Mouse (Mus musculus) B cell, adult 2 months (primary cell): ENCODE data around the gene Calml3.
"Not testable (repeated sequence)": the region's sequence is repeated elsewhere in the genome, so short reads cannot be mapped to it uniquely, and the experiment has no call there.

Experiments
- DNase-seq, 2 experiments: peaks; one replicate each; pipeline ENCODE4 v3.0.0; 2022

The Calml3 gene

DNA sequence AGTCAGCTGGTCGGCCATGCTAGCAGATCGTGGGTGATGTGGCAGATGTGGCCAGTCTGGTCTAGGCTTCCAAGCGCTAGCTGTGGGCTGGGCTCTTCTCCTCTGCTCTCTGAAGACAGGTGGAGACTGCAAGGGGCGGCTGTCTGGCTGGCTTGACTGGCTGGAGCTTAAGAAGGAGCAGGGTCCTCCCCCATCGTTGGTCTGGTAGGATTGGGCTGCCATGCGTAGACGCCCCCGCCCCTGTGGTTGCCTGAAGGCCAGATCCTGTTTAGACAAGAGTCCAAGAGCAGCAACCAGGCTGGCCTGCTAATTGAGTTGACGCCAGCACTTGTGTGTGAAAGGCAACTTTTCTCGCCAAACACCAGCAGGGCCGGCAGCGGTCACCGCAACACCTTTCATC is at the start of gene Calml3:
TSS of gene Calml3 (minus strand) at position 131 of the 400 bp plus-strand sequence.
- DNase-seq = no peak

GRCm38 (mm10) chr13:3850330-3850729 is 46.2 kb upstream of the Calml3 start:
- DNase-seq = no peak

- not testable (repeated sequence) for DNase-seq
Measured at GRCm38 (mm10) chr13:3840662-3841061, 36.5 kb upstream of the Calml3 start.

DNA sequence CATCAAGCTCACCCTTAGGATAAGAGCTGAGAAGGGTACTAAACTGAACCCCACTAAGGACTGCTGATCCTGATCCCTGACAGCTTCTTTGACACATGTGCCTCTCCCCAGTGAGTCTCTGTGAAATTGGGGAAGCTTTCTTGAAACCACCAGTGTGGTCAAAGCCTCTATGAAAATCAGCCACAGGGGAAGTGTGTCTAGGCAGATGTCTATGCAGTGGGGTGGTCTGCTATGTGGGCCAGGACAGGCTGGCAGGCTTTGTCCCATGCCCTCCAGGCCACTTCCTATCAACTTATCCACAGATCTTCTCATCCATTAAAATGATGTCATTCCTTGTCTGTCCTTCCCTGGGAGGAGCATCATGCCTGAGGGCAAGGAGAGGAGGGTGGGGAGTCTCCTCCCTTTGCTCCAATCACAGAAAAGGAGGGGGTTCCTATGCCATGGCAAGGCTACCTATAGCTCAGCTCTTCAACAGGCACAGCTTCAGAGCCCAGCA is 33.2 kb upstream of the Calml3 start, which contains the start of gene Calm4:
TSS of gene Calm4 (plus strand) at position 446 of the 496 bp plus-strand sequence.
- DNase-seq = not testable (repeated sequence)

DNA sequence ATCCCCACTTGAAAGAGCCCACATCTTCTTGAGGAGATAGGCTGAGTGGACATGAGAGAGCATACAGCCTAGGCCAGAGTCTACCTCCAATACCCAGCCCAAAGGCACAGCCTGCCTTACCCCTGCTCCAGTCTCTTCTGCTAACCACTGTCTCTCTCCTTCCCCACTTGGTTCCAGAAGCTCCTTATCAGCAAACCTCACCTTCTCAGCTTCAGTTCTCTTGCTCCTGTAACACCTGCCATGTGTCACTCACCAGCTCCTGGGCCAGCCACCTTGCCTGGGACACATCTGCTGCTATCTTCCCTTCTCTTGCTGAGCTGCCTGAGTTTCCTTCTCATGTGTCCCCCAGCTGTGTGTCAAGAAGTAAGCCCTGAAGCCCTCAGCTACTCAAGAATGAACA is 29.5 kb upstream of the Calml3 start:
- not testable (repeated sequence) for DNase-seq

DNA sequence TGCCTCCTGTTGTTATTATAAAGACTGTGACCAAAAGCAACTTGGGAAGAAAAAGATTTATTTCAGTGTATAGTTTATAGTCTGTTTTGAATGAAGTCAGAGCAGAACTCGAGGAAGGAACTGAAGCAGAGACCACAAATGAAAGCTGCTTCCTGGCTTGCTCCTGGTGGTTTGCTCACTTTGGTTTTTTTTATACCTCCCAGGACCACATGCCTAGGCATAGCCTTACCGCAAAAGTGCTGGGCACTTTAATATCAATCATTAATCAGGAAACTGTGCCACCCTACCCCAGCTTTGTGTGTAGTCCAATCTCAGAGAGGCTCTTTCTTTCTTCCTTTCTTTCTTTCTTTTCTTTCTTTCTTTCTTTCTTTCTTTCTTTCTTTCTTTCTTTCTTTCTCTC is 28.3 kb upstream of the Calml3 start:
- no peak for DNase-seq

- DNase-seq = no peak
Measured at GRCm38 (mm10) chr13:3831994-3832393, 27.9 kb upstream of the Calml3 start.

DNA sequence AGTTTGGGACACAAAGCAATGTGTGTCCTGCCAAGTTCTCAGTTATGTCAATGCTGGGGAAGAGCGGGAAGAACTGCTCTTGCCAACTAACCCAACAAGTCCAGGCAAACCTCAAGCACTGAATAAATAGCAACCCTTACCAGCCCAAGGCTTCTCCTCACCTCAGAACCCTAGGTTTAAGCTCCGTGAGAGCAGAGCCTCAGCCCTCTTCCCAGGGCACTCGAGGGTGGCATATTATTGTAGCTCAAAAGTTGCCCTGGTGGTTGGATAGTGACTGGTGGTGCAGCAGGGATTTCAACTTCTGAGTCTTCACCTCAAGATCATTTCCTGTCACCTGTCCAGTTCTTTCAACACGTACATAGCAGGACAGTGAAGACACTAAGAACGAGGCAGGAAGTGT is 27.4 kb upstream of the Calml3 start:
- DNase-seq = no peak

DNA sequence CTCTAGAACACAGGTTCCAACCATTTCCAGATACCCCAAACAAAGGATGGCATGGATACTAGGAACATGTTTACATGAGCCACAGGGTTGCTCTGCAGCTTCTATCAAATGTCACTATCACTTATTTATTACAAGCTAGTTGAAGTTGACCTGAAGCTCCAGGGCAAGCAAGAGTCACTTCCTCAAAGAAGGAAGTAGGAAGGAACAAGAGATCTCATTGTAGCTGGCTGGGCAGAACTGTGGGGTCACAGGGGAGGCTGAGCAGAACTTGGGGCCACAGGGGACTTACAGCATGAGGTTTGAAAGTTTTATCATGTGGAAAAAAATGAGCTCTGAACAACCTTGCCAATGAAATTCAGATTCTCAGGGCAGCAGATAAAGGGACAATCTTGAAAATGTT is 21.6 kb upstream of the Calml3 start:
- no peak for DNase-seq

DNA sequence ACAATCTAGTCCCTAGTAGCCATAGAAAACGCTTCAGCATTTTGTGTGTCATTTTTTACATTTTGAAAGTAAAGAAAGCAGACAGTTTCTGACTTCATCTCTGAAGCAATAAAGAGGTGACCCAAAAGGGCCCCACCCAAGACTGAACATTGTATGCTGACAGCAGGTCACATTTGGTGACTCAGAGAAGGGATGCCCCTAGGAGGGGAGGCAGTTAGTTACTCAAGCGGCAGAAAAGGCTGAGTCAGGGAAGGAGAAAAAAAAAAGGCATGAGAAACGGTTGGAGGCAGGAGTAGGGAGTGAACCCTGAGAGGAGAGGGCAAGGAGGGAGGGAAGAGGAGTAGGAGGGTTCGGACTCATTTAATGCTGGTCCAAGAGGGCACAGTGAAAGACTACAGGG is 18.0 kb upstream of the Calml3 start:
- no peak for DNase-seq

DNA sequence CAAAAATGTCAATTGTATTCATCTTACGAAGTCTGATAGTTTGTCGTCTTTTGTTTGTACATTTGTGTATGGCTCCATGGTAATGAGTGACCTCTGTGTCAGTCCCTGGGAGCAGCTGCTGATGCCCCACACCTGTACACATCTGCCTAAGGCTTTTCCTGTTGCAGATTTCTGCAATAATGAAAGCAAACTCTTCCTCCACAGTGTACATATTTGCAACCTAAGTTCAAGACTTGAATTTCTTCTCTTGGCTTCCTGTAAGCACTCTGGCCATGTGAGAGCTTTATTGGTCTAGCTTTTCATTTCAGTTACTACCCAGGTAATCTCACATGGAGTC is 14.6 kb upstream of the Calml3 start:
- DNase-seq = no peak

DNA sequence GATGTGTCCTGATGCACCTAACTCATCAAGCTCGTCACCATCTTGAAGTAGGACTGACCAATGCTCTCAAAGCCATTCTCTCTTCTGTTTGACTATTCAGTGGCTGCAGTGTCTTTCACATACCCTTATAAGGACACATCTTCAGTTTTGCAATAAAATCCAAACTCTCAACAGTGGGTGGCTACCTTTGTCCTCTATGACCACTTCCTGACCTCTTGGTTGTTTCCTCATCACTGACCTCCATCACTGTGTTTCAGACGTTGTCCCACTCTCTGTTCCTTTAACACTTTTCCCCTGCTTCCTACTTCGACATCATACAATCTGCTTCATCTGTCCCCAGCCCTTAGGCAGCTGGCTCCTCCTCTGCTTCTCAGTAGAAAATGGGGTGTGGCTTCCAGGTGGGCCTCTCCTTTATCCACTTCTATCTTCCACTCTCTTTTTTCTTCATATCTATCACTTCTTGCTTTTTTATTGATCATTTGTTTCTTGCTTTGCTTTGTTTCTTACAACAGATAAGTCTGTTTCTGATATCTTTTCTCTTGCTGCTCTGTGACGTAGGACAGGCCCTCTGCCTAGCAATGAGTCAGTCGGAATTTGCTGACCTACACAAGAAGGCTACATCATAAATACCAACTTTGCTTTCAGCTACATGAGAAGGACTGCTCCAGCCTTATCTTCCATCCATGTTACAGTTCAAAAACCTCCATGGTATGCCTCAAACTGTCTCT is 14.1 kb upstream of the Calml3 start:
- no peak for DNase-seq

DNA sequence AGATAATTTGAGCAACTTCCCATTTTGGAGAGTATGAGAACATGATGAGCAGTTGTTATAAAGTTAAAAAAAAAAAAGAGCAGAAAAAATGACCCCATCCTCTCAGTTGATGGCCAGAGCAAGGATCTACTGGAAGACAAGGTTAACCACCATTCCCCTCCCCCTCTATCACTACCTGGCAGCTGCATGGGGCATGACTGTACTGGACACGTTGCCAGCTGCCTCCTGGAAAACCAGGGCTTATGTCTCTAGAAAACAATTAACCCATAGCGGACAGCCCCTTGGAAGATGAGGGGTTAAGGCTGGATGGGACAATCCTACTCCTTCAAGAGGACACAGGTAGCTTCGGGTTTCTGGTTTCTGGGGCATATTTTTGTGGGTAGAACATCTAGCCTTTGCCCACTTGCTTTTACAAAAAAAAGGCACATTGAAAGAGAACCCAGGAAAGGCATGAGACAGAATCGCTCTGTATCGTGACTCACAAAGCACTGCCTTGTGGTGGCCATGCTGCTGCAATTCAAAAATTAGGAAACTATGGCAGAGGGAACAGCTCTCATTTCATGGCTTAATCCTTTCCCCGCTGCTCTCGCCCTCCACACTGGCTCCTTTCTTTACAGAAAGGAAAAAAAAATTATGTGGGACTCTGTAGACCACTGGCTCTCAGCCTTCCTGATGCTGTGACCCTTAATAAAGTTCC is 3.2 kb upstream of the Calml3 start:
- DNase-seq = no peak

GRCm38 (mm10) chr13:3805638-3806037 is 1.5 kb upstream of the Calml3 start:
- no peak for DNase-seq

- DNase-seq = no peak
Measured at GRCm38 (mm10) chr13:3805132-3805531, 1.0 kb upstream of the Calml3 start.

DNA sequence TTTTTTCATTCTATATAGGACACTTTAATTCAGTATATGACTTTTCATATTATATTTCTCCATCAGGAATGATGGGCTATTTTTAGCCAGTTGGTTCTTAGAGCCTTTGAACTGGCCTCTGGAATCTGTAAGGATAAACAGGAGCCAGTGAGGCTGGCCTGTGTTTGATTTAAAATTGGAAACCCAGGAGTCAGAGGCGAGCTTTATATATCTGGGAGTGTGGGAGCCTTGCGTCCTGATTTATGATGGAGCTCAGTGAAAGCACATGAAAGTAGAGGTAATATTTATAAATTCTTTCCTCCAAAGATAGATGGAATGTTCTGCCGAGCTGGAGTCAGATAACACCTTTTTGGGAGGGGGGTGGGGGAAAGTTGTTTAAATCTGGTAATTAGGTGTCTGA is 4.7 kb downstream of the Calml3 start:
- DNase-seq = no peak

- DNase-seq = no peak
Measured at GRCm38 (mm10) chr13:3798751-3799150, 5.4 kb downstream of the Calml3 start.

DNA sequence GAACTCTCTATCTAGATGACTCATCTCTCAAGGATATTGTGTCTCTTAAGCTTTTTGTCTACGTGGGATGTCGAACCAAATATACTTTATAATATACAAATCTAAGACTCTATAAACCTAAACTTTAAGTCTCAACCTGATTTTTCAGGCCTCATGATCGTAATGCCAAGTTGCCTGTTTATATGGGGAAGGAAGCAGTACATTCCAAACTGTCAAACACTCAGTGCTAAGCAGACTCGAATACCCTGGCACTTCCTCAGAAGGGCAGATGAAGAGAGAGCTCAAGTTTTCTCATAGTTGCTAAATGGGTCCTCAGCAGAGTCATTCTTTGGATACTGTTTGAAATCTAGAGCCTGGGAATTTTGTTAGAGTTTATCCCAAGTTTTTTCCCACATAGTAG is 7.5 kb downstream of the Calml3 start:
- no peak for DNase-seq

- DNase-seq = no peak
Measured at GRCm38 (mm10) chr13:3789531-3789930, 14.6 kb downstream of the Calml3 start.

- DNase-seq = no peak
Measured at GRCm38 (mm10) chr13:3788588-3788987, 15.5 kb downstream of the Calml3 start.

DNA sequence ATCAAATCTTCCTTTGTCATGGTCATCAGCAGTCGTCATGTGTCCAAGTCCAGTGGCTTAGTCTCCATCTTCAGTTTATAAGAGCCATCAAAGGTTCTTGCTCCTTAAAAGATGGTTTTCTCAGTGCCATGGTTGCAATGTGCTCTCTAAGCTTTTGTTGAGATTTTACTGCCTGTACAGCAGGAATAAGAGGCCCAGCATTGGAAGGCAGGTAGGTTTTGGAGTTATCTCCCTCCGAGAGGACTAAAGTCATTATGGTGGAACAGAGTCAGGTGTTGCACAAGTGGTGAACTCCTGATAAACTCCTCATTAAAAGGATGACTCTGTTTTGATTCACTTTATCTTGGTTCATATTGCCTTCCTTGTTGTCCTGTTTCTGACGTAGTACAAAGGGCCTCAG is 16.5 kb downstream of the Calml3 start:
- DNase-seq = no peak

GRCm38 (mm10) chr13:3787102-3787501 is 17.0 kb downstream of the Calml3 start:
- no peak for DNase-seq

- DNase-seq = no peak
Measured at GRCm38 (mm10) chr13:3783621-3784020, 20.5 kb downstream of the Calml3 start.

DNA sequence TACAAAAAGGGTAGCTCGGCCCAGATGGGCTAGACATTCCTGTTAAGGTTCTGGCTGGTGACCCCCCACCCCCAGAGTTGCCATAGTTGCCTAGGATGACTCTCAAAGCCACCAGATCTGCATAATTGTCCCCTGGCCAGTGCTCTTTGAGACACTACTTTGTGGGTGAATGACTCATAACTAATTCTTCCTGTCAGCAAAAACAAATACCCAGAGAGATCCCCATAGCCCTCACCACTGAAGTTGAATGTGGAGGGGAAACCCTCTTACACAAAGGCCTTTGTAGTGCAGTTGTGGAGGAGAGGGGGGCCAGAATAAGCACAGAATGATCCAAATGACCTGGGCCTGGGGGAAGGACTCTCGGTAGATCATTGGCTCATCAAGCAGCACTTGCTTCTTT is 21.6 kb downstream of the Calml3 start:
- no peak for DNase-seq
